Mouse (Mus musculus): ENCODE results near the gene Pabpc4. TPM values are rescaled to one million over a fixed set of nuclear protein-coding genes. Genes with fewer than 3 reads are reported as not detected.
A peak's percentile ranks its signal among the peaks of the same experiment; 100 is the strongest.

Pabpc4 gene
- total and polyA plus RNA-seq, 3 experiments: 206 to 444 (median 318) TPM

DNA sequence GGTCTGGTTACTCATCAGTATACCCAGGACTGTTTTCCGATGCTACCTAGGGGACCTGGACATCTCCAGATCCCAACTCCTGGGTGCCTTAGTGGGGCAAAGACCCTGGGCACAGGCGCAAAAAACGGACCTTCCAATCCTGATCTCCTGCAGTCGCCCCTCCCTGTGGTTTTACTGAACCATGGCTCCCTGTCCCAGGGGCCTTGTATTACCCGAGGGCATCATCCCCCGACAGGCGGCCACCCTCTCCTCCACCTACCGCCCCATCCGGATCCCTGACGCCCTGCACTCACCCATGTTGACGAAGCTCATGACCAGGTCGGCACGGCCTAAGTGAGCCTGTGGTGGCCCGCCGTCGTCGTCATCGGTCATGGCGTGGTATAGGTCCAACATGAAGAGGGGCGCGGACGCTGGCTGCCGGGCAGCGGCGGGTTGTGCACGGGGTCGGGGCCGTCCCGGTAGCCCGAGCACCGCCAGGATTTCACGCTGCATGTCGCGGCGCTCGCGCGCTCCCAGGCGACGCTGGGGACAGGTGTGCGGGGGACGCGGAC, 80.0 kb downstream of the Pabpc4 start:
- peak overlapping the region; percentile 59 for H3K4me2 ChIP-seq (ENCODE audit: insufficient read depth, low read depth, poor library complexity, severe bottlenecking)
- TF ChIP-seq JUN (IDR thresholded peaks at IDR 0.05; ENCODE audit: insufficient read depth, low read depth, low read length) (no peak), USF1 (IDR thresholded peaks at IDR 0.05; ENCODE audit: low read depth, low read length) (no peak), BHLHE40 (IDR thresholded peaks at IDR 0.05; ENCODE audit: low read depth, low read length) (no peak), POLR2A (IDR thresholded peaks at IDR 0.05; ENCODE audit: low read depth, low read length) (no peak), CHD1 (IDR thresholded peaks at IDR 0.05; ENCODE audit: low read depth, low read length) (no peak), ZC3H11A (IDR thresholded peaks at IDR 0.05; ENCODE audit: low read depth, low read length) (no peak), ELF1 (IDR thresholded peaks at IDR 0.05; ENCODE audit: low read depth, low read length) (no peak), MXI1 (IDR thresholded peaks at IDR 0.05; ENCODE audit: low read depth, low read length) (0 out of 2 replicates have a peak, but pooled peaks have one; percentile 29), MYC (IDR thresholded peaks at IDR 0.05; ENCODE audit: low read depth, low read length) (no peak)
- peaks cover 19 to 39% of the 10 kb centered on the region in 2 experiments for H3K4me1 ChIP-seq (ENCODE audit: control insufficient read depth in 1 of 2, insufficient read depth in 2 of 2)
- H3K9ac ChIP-seq (ENCODE audit: insufficient read depth, low read depth): no peak overlapping the region
- no peak for DNase-seq (ENCODE audit: extremely low read depth)
- in situ Hi-C loops (cut with MboI; ENCODE audit: low pct_ligation_motif_present, low pct_unique_long_range_greater_than_20kb, low sequenced_read_pairs) (loop anchor here (5.0 kb wide), 1 partner anchor 40 kb away; no protein-coding TSS in a partner anchor), dilution Hi-C loops (cut with MboI; ENCODE audit: extremely low pct_ligation_motif_present, extremely low pct_unique_long_range_greater_than_20kb, low sequenced_read_pairs) (no loop called here)
- H3K9me3 ChIP-seq (replicated peaks; ENCODE audit: low read length): no peaks in the 10 kb centered on the region
- H3K79me2 ChIP-seq (replicated peaks; ENCODE audit: control insufficient read depth, extremely low read depth, insufficient read depth, poor library complexity, severe bottlenecking): no peaks in the 10 kb centered on the region
- H3K36me3 ChIP-seq (replicated peaks in 1 of 2; ENCODE audit: control insufficient read depth in 1 of 2, insufficient read depth in 1 of 2, low read length in 1 of 2): peaks cover 0 to 5% of the 10 kb centered on the region in 2 experiments
- no peak overlapping the region for H3K27ac ChIP-seq (ENCODE audit: insufficient read depth, low read depth)
- peaks cover 14% of the 10 kb centered on the region for H3K27me3 ChIP-seq (replicated peaks)
- peak overlapping the region; percentile 52 to 75 (median 63) for H3K4me3 ChIP-seq (replicated peaks in 1 of 3; ENCODE audit: low read depth in 2 of 3, low read length in 2 of 3, poor library complexity in 1 of 3)

DNA sequence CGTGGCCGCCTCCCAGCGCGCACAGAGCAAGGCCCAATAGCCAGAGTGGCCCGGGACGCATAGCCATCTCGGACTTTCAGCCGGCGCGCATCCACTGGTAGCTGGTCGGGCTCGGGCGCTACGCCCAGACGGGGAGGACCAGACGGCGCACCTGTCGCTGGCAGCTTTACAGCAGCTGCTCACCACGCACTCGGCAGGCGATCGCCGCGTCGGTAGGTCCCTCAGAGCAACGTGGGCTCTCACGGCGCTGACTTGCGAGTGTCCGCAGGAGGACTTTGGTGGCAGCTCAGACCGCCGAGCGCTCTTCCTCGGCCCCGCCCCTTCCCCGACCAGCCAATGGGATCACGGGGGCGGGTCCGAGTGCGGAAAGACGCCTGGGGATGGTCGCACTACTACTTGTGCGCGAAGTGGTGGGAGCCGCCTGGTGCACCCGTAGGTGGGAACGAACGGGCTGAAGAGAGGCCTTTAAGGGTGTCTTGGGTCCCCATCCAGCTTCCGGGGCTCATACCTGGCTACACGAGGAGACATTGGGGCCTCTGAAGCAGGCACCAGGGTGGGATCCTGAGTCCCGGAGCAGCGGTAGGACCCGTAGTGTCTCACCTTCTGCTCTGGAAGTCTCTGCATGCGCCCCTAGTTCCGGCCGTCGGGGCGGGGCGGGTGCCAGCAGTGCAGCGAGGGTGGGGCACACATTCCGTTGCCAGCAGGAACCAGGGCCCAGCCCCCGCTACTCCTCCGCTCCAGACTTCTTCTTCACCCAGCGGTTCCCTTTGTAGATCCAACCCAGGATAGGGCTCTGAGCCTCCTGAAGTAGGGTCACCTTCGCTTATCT, 80.7 kb downstream of the Pabpc4 start, which contains the start of gene Bmp8a:
Gene Bmp8a (minus strand): TSS at position 611 of the 829 bp plus-strand sequence.
- Histone ChIP-seq H3K36me3 (replicated peaks in 1 of 2; ENCODE audit: control insufficient read depth in 1 of 2, insufficient read depth in 1 of 2, low read length in 1 of 2) (peaks cover 0 to 12% of the 10 kb centered on the region in 2 experiments), H3K4me3 (replicated peaks in 1 of 3; ENCODE audit: low read depth in 2 of 3, low read length in 2 of 3, poor library complexity in 1 of 3) (peak within 1 kb of the TSS; percentile 54 to 75 (median 63)), H3K9me3 (replicated peaks; ENCODE audit: low read length) (no peaks in the 10 kb centered on the region), H3K9ac (ENCODE audit: insufficient read depth, low read depth) (peak within 1 kb of the TSS; percentile 5), H3K4me2 (ENCODE audit: insufficient read depth, low read depth, poor library complexity, severe bottlenecking) (peak within 1 kb of the TSS; percentile 79), H3K27ac (ENCODE audit: insufficient read depth, low read depth) (no peak within 1 kb of the TSS), H3K4me1 (ENCODE audit: control insufficient read depth in 1 of 2, insufficient read depth in 2 of 2) (peaks cover 19 to 34% of the 10 kb centered on the region in 2 experiments), H3K27me3 (replicated peaks) (peaks cover 14% of the 10 kb centered on the region), H3K79me2 (replicated peaks; ENCODE audit: control insufficient read depth, extremely low read depth, insufficient read depth, poor library complexity, severe bottlenecking) (no peaks in the 10 kb centered on the region)
- TF ChIP-seq EP300 (IDR thresholded peaks at IDR 0.05; ENCODE audit: low read length) (no peak), MXI1 (IDR thresholded peaks at IDR 0.05; ENCODE audit: low read depth, low read length) (peak; percentile 48; the same call in 1 of the 2 replicates), ELF1 (IDR thresholded peaks at IDR 0.05; ENCODE audit: low read depth, low read length) (peak; percentile 44), POLR2A (IDR thresholded peaks at IDR 0.05; ENCODE audit: low read depth, low read length) (peak; percentile 75), TCF12 (IDR thresholded peaks at IDR 0.05; ENCODE audit: low read depth, low read length) (0 out of 2 replicates have a peak, but pooled peaks have one; percentile 3), MYC (IDR thresholded peaks at IDR 0.05; ENCODE audit: low read depth, low read length) (no peak), ZMIZ1 (IDR thresholded peaks at IDR 0.05; ENCODE audit: low read depth, low read length) (0 out of 2 replicates have a peak, but pooled peaks have one; percentile 23), SIN3A (IDR thresholded peaks at IDR 0.05; ENCODE audit: low read length) (peak; percentile 20; the same call in 1 of the 2 replicates)
- in situ Hi-C loops (cut with MboI; ENCODE audit: low pct_ligation_motif_present, low pct_unique_long_range_greater_than_20kb, low sequenced_read_pairs) (loop anchor here (5.0 kb wide), 1 partner anchor 41 kb away; no protein-coding TSS in a partner anchor), dilution Hi-C loops (cut with MboI; ENCODE audit: extremely low pct_ligation_motif_present, extremely low pct_unique_long_range_greater_than_20kb, low sequenced_read_pairs) (no loop called here)
- DNase-seq (ENCODE audit: extremely low read depth): peak; percentile 68
